Mouse (Mus musculus) brain, adult 2 months (tissue): Measurements from ENCODE around the gene Cabp2.
A peak's percentile ranks its signal among the peaks of the same experiment; 100 is the strongest.
"Not testable (repeated sequence)": the region's sequence is repeated elsewhere in the genome, so short reads cannot be mapped to it uniquely, and the experiment has no call there.

ENCODE experiments used
- DNase-seq: peaks from one replicate; pipeline ENCODE4 v3.0.0; 2011; ENCODE audit warnings: low read depth, low spot score

The Cabp2 gene

GRCm38 (mm10) chr19:4081394-4081793 lies at the start of gene Cabp2:
TSS of gene Cabp2 (plus strand) at chr19:4081578.
- DNase-seq: no peak

GRCm38 (mm10) chr19:4032668-4033067 lies 48.7 kb upstream of the Cabp2 start:
- no peak for DNase-seq

GRCm38 (mm10) chr19:4033298-4033697 lies 48.1 kb upstream of the Cabp2 start:
- no peak for DNase-seq

GRCm38 (mm10) chr19:4033742-4034141 lies 47.6 kb upstream of the Cabp2 start:
- no peak for DNase-seq

- DNase-seq: peak; percentile 20
These were observed 44.9 kb upstream of the Cabp2 start for GRCm38 (mm10) chr19:4036327-4037045.

- not testable (repeated sequence) for DNase-seq
These were observed 44.1 kb upstream of the Cabp2 start for GRCm38 (mm10) chr19:4037154-4037787.

- DNase-seq: peak; percentile 96
These were observed 43.6 kb upstream of the Cabp2 start, which contains the start of gene Gstp1 for GRCm38 (mm10) chr19:4037788-4038232. TSS of gene Gstp1 (minus strand) at chr19:4037985.

- not testable (repeated sequence) for DNase-seq
These were observed 40.4 kb upstream of the Cabp2 start for GRCm38 (mm10) chr19:4040941-4041340.

- not testable (repeated sequence) for DNase-seq
These were observed 39.9 kb upstream of the Cabp2 start for GRCm38 (mm10) chr19:4041500-4041899.

- no peak for DNase-seq
These were observed 39.3 kb upstream of the Cabp2 start for GRCm38 (mm10) chr19:4042124-4042523.

- DNase-seq: not testable (repeated sequence)
These were observed 37.3 kb upstream of the Cabp2 start for GRCm38 (mm10) chr19:4044109-4044508.

GRCm38 (mm10) chr19:4045966-4046865 lies 35.2 kb upstream of the Cabp2 start, which contains the start of gene Gstp2:
TSS of gene Gstp2 (minus strand) at chr19:4046023.
- DNase-seq: peak; percentile 97

GRCm38 (mm10) chr19:4046866-4047254 lies 34.5 kb upstream of the Cabp2 start:
- DNase-seq: no peak

- DNase-seq: peak; percentile 94
These were observed 33.5 kb upstream of the Cabp2 start for GRCm38 (mm10) chr19:4047859-4048258.

- not testable (repeated sequence) for DNase-seq
These were observed 32.3 kb upstream of the Cabp2 start for GRCm38 (mm10) chr19:4049069-4049468.

- DNase-seq: no peak
These were observed 30.4 kb upstream of the Cabp2 start for GRCm38 (mm10) chr19:4051016-4051415.

GRCm38 (mm10) chr19:4051741-4052515 lies 29.4 kb upstream of the Cabp2 start:
- DNase-seq: peak; percentile 62

GRCm38 (mm10) chr19:4052516-4053030 lies 28.8 kb upstream of the Cabp2 start:
- no peak for DNase-seq

GRCm38 (mm10) chr19:4054613-4055012 lies 26.8 kb upstream of the Cabp2 start:
- DNase-seq: no peak

GRCm38 (mm10) chr19:4055216-4055946 lies 26.0 kb upstream of the Cabp2 start:
- DNase-seq: peak; percentile 91
